Mouse (Mus musculus) cerebellum, adult 9-10 months (tissue): ENCODE results near the gene Trim11.
"Not testable (repeated sequence)": the region's sequence is repeated elsewhere in the genome, so short reads cannot be mapped to it uniquely, and the experiment has no call there.

ENCODE experiments used
- DNase-seq: peaks from one replicate; pipeline ENCODE4 v3.0.0; 2022

Trim11 gene

GRCm38 (mm10) chr11:58978027-58978705 lies at the start of gene Trim11:
Gene Trim11, plus strand, starts transcription at chr11:58978093.
- DNase-seq = peak; percentile 57

GRCm38 (mm10) chr11:58929055-58929454 lies 48.8 kb upstream of the Trim11 start:
- DNase-seq = no peak

GRCm38 (mm10) chr11:58929641-58930040 lies 48.3 kb upstream of the Trim11 start:
- no peak for DNase-seq

- DNase-seq = no peak
Observed at GRCm38 (mm10) chr11:58930254-58930653, 47.6 kb upstream of the Trim11 start.

- DNase-seq = no peak
Observed at GRCm38 (mm10) chr11:58931576-58931975, 46.3 kb upstream of the Trim11 start.

GRCm38 (mm10) chr11:58937909-58938308 lies 40.0 kb upstream of the Trim11 start:
- DNase-seq = peak; percentile 61

- DNase-seq = peak; percentile 95
Observed at GRCm38 (mm10) chr11:58938322-58939087, 39.4 kb upstream of the Trim11 start, which contains the start of gene Rnf187. Gene Rnf187, minus strand, starts transcription at chr11:58938916.

GRCm38 (mm10) chr11:58939088-58939439 lies 38.8 kb upstream of the Trim11 start:
- DNase-seq = no peak

GRCm38 (mm10) chr11:58944136-58944535 lies 33.8 kb upstream of the Trim11 start:
- DNase-seq = no peak

GRCm38 (mm10) chr11:58947306-58947705 lies 30.6 kb upstream of the Trim11 start:
- DNase-seq = peak; percentile 62

GRCm38 (mm10) chr11:58947798-58948528 lies 29.9 kb upstream of the Trim11 start:
- peak; percentile 89 for DNase-seq

GRCm38 (mm10) chr11:58948542-58949479 lies 29.1 kb upstream of the Trim11 start, which contains the start of gene Hist3h2ba:
Gene Hist3h2ba, plus strand, starts transcription at chr11:58948920.
- peak; percentile 99 for DNase-seq

- peak; percentile 88 for DNase-seq
Observed at GRCm38 (mm10) chr11:58949480-58950431, 28.1 kb upstream of the Trim11 start.

GRCm38 (mm10) chr11:58951210-58951609 lies 26.7 kb upstream of the Trim11 start:
- DNase-seq = peak; percentile 60

- peak; percentile 63 for DNase-seq
Observed at GRCm38 (mm10) chr11:58953351-58954169, 24.3 kb upstream of the Trim11 start.

- DNase-seq = not testable (repeated sequence)
Observed at GRCm38 (mm10) chr11:58954170-58954419, 23.8 kb upstream of the Trim11 start.

GRCm38 (mm10) chr11:58954420-58955142 lies 23.3 kb upstream of the Trim11 start, which contains the start of the genes Hist3h2a and Trim17:
Gene Hist3h2a, plus strand, starts transcription at chr11:58954685.
Gene Trim17, plus strand, starts transcription at chr11:58954685.
- DNase-seq = peak; percentile 100

- DNase-seq = peak; percentile 75
Observed at GRCm38 (mm10) chr11:58955143-58955867, 22.6 kb upstream of the Trim11 start.

GRCm38 (mm10) chr11:58955868-58956257 lies 22.0 kb upstream of the Trim11 start:
- DNase-seq = peak; percentile 61
